Mouse (Mus musculus) gastrocnemius, postnatal 36 days (tissue): ENCODE data around the gene Fkbp2. TPM values are rescaled to one million over a fixed set of nuclear protein-coding genes. Genes with fewer than 3 reads are reported as not detected.
A peak's percentile ranks its signal among the peaks of the same experiment; 100 is the strongest.
"Not testable (repeated sequence)": the region's sequence is repeated elsewhere in the genome, so short reads cannot be mapped to it uniquely, and the experiment has no call there.

Experiments
- DNase-seq, 2 experiments: peaks; one replicate each; pipeline ENCODE4 v3.0.0; 2022
- intact Hi-C: fragments of 180-260 bp; cut with DNase I; formaldehyde crosslinking; loops from one replicate; pipeline ENCODE4 v1.15.1; 2025
- total RNA-seq, 2 experiments: library from RNA; stranded (reverse); gene quantifications; 2 replicates each; pipeline ENCODE4 v1.2.3; 2021

Fkbp2 gene
- total RNA-seq, 2 experiments from 2014 or later = 7.5 to 11.6 TPM

DNA sequence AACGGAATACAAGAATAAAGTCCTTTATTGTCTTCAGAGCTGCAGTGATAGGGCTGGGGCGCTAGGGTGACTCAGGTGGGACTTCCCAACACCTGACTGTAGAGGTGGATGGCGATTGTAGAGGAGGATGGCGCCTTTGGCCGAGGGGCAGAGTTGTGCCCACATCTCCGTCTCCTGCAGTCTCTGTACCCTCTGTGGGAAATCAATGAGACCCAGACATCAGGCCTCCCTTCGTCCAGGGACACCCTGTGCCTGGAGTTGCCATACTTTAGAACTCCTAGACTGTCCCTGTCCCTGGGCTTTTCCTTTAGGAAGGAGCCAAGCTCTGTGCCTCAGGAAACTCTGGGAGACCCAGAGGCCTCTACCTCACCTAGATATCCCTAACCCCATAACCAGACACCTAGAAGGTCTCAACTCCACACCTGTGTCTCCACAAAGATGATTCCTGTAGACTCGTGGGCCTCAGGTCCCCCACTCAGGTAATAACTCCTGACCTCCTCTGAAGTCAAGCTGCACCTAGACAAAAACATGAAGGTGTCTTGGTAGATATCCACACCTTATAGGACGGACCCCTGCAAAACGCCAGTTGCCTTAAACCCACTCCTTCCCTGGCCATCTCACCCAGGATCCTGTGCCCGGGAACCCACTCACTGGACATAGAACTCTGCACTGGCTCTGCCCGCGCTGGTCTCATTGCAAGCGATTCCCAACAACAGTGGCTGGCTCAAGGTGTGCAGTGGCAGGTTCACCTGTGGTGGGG is 12.9 kb upstream of the Fkbp2 start:
- no peak for DNase-seq
- intact Hi-C loops = no loop called here

GRCm38 (mm10) chr19:6992011-6992858 is 11.9 kb upstream of the Fkbp2 start, which contains the start of gene Dnajc4:
Dnajc4 (minus strand) TSS chr19:6992572.
- intact Hi-C loops = no loop called here
- peak; percentile 88 to 93 for DNase-seq

GRCm38 (mm10) chr19:6991166-6991565 is 10.9 kb upstream of the Fkbp2 start:
- intact Hi-C loops = not testable (repeated sequence)

GRCm38 (mm10) chr19:6990712-6991111 is 10.4 kb upstream of the Fkbp2 start:
- intact Hi-C loops = no loop called here
- DNase-seq = no peak

More at GRCm38 (mm10) chr19:6991166-6991565, 10.9 kb upstream of the Fkbp2 start:
- not testable (repeated sequence) for DNase-seq

GRCm38 (mm10) chr19:6989251-6989650 is 8.9 kb upstream of the Fkbp2 start:
- intact Hi-C loops = no loop called here
- DNase-seq = no peak

GRCm38 (mm10) chr19:6987904-6988285 is 7.6 kb upstream of the Fkbp2 start:
- intact Hi-C loops = no loop called here
- DNase-seq = no peak

- DNase-seq = peak; percentile 54 to 58
- intact Hi-C loops = no loop called here
Measured at GRCm38 (mm10) chr19:6987061-6987903, 7.0 kb upstream of the Fkbp2 start, which contains the start of gene Vegfb. Vegfb (minus strand) TSS chr19:6987651.

GRCm38 (mm10) chr19:6985951-6986708 is 5.8 kb upstream of the Fkbp2 start:
- no peak for DNase-seq
- intact Hi-C loops = no loop called here

- intact Hi-C loops = no loop called here
- DNase-seq = no peak
Measured at GRCm38 (mm10) chr19:6985300-6985699, 5.0 kb upstream of the Fkbp2 start.

DNA sequence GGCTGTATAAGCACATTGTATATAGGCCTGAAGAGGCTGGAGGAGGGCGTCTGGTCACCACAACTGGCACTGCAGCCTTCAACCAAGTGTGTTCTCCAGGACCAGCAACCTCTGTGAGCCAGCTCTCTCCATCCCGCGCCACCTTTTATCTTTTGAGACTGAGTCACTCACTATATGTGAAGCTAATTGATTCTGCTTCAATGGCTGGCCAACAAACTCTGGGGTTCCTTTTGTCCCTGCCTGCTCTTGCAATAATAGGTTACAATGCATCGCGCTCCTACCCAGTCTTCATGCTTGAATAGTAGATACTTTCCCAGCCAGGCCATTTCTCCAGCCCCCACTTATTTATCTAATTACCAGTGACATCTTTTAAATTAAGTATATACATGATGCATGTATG is 3.3 kb upstream of the Fkbp2 start:
- intact Hi-C loops = no loop called here
- DNase-seq = no peak

DNA sequence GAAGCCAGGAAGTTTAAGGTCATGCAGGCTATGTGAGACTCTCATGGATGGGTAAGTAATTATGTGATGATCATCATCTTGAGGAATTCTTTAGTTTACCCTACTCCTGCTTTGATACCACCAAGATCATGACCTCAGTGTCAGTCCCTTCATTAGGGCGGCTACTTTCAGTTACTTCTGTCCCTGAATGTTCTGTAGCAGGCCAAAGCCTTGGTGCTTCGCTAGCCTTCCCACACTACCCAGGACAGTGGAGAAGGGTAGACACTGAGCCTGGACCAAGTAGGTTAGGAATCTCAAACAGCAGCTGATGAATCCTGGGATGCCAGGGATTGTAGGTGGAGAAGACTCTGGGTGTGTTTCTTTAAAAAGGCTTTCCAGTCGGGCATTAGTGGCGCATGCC is 1.2 kb upstream of the Fkbp2 start:
- intact Hi-C loops = no loop called here
- DNase-seq = no peak

GRCm38 (mm10) chr19:6979486-6980380 is 568 bp downstream of the Fkbp2 start:
- intact Hi-C loops = no loop called here
- peak; percentile 98 to 100 for DNase-seq

DNA sequence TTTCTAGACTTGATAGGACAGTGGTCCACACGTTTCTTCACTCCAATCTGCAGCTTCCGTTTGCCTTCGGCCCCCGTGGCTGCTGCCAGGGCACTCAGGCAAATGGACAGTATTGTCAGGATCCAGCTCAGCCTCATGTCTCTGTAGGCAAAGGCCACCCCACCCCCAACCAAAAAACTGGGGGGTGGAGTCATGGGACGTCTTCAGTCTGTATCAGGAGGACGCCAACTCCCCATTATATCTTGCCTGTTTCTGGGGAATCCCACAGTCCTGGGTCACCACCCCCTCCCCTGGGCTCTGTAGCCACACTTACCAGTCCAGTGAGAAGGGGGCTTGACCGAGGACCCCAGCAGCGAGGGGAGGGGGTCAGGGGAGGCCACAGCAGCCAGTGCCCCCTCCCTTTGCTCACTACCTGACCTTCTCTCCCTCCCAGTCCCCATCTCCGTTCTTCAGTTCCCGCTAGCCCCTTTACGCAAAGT is 1.3 kb downstream of the Fkbp2 start:
- intact Hi-C loops = no loop called here
- DNase-seq = no peak

- intact Hi-C loops = no loop called here
- no peak for DNase-seq
Measured at GRCm38 (mm10) chr19:6978639-6978974, 1.7 kb downstream of the Fkbp2 start.

DNA sequence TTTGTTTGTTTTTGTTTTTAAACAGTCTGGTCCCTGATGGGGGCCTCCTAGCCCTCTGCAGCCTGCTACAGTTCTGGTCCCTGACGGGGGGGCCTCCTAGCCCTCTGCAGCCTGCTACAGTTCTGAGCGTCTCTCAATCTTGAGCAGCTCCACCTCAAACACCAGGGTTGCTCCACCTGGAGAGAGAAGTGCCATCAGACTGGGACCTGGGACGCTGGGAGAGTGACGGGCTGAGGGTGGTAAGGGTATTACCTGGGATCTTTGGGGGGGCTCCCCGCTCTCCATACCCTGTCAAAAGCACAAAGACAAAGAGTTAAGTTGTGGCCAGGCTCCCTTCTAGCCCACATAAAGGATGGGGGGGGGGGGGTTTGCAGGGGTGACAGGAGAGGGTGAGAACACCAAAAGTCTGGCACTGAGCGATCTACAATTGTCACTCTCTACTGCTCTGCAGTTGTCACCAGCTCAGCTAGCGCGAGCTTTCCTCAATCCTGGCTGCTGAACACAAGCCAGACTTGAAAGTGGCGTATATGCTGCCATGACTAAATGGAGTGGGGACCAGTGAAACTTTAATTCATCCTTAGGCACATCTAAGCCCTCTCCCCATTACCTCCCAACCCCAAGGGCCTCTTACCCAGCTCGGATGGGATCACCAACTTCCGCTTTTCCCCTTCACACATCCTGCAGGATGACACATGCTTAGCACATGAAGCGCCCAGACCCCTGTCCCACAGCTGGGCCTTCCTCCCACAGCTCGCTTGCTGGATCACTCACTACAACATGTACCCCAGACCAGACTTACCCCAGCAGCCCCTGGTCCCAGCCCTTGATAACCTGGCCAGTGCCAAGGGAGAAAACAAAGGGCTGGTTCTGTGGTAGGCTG is 2.3 kb downstream of the Fkbp2 start:
- DNase-seq = no peak
- intact Hi-C loops = no loop called here

GRCm38 (mm10) chr19:6975537-6976521 is 4.5 kb downstream of the Fkbp2 start, which contains the start of gene Plcb3:
Plcb3 (minus strand) TSS chr19:6976470.
- peak; percentile 68 to 75 for DNase-seq
- intact Hi-C loops = no loop called here
